Mouse (Mus musculus): ENCODE measurements around the gene 1700018B08Rik. TPM values are rescaled to one million over a fixed set of nuclear protein-coding genes. Genes with fewer than 3 reads are reported as not detected.

1700018B08Rik gene
- polyA plus RNA-seq, 1 experiment = not detected

DNA sequence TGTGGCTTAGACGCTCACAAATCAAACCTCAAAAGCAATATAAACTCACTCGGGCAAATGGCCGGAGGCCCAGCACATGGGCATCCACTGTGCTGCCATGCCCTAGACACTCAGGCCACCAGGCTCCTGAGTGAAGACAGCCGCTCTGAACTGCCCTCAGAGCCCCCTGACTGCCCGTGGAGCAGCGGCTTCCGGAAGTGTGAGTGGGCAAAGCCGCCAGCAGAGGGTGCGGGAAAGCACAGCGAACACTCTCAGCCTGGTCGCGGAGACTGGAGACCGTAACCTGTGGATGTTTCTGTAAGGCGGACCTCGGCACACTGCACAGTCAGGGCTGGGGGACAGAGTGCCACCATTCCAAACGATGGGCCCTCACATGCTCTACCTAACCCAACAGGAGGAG, 14.4 kb upstream of the 1700018B08Rik start:
- Histone ChIP-seq H3K4me1 (ENCODE audit: control insufficient read depth, insufficient read depth, low read length) (no peaks in the 10 kb centered on the region), H3K4me3 (replicated peaks; ENCODE audit: control insufficient read depth, low read depth, low read length) (no peak overlapping the region), H3K27ac (ENCODE audit: control insufficient read depth, insufficient read depth, low read depth, low read length, poor library complexity) (no peak overlapping the region)
- TF ChIP-seq CTCF (IDR thresholded peaks at IDR 0.05; ENCODE audit: control insufficient read depth, insufficient read depth, low read length) (no peak), POLR2A (IDR thresholded peaks at IDR 0.05; ENCODE audit: borderline replicate concordance, control insufficient read depth, low read depth, low read length) (no peak)
- 87% methylated on average over 16 of the region's 16 CpGs for WGBS

DNA sequence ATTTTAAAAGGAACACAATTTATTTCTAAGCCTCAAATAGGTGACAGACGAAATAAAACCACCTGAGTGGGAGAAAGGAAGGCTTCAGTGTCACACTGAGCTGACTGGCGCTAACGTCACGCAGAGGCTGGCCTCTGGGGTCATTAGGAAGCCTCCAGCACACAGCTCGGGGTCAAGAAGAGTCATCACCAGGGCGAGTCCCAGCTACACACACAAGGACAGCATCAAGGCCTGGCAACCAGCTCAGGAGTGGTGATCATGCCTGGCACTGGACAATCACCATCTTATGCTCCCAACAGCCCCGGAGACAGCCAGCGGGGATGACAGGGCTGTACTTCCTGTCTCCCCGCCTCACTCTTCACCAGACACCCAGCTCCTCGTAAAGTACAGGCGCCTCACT, 13.6 kb upstream of the 1700018B08Rik start:
- WGBS = 86% methylated on average over 11 of the region's 11 CpGs
- Histone ChIP-seq H3K4me3 (replicated peaks; ENCODE audit: control insufficient read depth, low read depth, low read length) (no peak overlapping the region), H3K27ac (ENCODE audit: control insufficient read depth, insufficient read depth, low read depth, low read length, poor library complexity) (no peak overlapping the region), H3K4me1 (ENCODE audit: control insufficient read depth, insufficient read depth, low read length) (no peaks in the 10 kb centered on the region)
- TF ChIP-seq CTCF (IDR thresholded peaks at IDR 0.05; ENCODE audit: control insufficient read depth, insufficient read depth, low read length) (no peak), POLR2A (IDR thresholded peaks at IDR 0.05; ENCODE audit: borderline replicate concordance, control insufficient read depth, low read depth, low read length) (no peak)

DNA sequence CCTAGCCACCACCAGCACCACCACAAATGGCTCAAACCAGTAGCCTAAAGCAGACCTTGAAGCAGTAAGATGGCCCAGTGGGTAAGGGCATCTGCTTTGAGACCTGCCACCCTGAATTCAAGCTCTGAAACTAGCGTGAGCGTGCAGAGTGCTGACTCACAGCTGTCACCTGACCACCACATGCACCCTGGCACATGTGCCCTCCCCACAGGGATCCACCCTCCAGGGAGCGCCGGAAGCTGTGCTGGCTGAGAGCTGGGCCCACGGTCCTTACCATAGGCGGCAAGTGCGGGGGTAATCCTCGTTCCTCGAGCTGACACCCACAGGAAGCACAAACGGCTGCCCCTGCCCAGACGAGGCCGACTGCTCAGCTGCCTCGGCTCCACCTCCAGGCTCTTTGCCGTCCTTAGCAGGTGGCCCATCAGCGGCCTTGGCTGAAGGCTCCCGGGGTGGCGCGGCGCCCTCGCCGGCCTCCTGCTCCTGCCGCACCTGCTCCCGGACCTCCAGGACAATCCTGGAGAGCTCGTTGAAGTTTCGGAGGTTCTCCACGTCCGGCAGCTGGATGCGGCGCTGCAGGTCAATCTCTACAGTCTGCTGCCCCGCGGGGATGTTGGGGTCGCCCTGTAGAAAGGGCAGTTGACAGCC, 9.8 kb upstream of the 1700018B08Rik start:
- TF ChIP-seq POLR2A (IDR thresholded peaks at IDR 0.05; ENCODE audit: borderline replicate concordance, control insufficient read depth, low read depth, low read length) = no peak
- TF ChIP-seq CTCF (IDR thresholded peaks at IDR 0.05; ENCODE audit: control insufficient read depth, insufficient read depth, low read length) = no peak
- WGBS = 93% methylated on average over 32 of the region's 32 CpGs
- no peaks in the 10 kb centered on the region for H3K4me1 ChIP-seq (ENCODE audit: control insufficient read depth, insufficient read depth, low read length)
- no peak overlapping the region for H3K4me3 ChIP-seq (replicated peaks; ENCODE audit: control insufficient read depth, low read depth, low read length)
- no peak overlapping the region for H3K27ac ChIP-seq (ENCODE audit: control insufficient read depth, insufficient read depth, low read depth, low read length, poor library complexity)

DNA sequence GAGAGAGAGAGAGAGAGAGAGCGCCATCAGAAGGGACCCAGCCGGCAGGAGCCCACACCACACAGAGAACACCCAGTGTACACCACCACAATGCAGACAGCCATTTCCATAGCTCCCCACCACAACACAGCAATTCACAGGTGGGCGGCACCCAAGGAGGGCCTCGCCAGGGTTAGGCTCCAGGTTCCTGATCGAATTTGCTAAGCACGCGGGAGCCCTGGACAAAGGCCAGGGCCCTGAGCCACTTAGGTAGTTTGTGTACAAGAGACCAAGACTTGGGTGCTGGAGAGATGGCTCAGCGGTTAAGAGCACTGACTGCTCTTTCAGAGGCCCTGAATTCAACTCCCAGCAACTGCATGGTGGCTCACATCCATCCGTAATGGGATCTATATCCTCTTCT, 8.4 kb upstream of the 1700018B08Rik start:
- TF ChIP-seq POLR2A (IDR thresholded peaks at IDR 0.05; ENCODE audit: borderline replicate concordance, control insufficient read depth, low read depth, low read length) (no peak), CTCF (IDR thresholded peaks at IDR 0.05; ENCODE audit: control insufficient read depth, insufficient read depth, low read length) (no peak)
- no peaks in the 10 kb centered on the region for H3K4me1 ChIP-seq (ENCODE audit: control insufficient read depth, insufficient read depth, low read length)
- WGBS = 88% methylated on average over 9 of the region's 9 CpGs

DNA sequence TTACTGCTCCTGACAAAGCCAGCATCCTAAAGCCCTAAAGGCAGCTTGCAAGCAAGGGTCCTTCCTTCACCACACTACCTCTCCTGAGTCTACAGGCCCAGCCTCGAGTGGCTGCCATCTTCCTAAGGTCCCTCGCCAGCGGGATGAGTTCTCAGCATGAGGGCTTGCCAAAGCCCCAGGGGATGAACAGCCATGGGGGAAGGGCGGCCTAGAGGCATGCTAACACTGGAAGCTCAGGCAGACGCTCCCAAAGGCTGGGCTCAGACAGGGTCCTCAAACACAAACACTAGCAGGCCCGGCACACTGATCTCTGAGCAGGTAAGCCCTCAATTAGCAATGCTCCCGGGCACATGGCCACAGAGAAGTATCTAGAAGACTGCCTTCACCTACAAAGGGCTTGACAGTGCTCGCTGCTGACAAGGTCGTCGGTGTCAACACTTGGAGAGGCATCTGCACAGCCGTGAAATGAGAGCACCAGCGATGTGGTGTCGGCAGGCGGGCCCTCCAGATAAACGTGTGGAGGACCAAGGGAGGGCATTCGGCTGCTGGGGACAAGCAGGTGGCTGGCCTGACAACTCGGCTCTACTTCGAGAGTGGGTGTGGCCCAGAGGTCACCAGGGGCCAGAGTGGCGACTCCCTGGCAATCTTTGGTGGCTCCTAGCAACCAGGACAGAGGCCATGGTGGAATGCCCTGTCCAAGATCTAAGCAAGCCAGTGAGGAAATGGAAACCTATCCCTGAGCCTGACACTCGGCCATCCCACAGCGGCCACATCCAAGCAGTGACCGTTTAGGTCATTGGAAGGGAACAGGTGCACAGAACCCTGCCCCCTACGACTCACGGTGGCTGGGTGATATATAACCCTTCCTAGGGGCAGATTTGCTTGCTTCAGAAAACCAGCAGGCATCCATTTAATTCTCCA, 7.2 kb upstream of the 1700018B08Rik start:
- TF ChIP-seq POLR2A (IDR thresholded peaks at IDR 0.05; ENCODE audit: borderline replicate concordance, control insufficient read depth, low read depth, low read length) (no peak), CTCF (IDR thresholded peaks at IDR 0.05; ENCODE audit: control insufficient read depth, insufficient read depth, low read length) (no peak)
- no peak overlapping the region for H3K4me3 ChIP-seq (replicated peaks; ENCODE audit: control insufficient read depth, low read depth, low read length)
- H3K27ac ChIP-seq (ENCODE audit: control insufficient read depth, insufficient read depth, low read depth, low read length, poor library complexity) = no peak overlapping the region
- no peaks in the 10 kb centered on the region for H3K4me1 ChIP-seq (ENCODE audit: control insufficient read depth, insufficient read depth, low read length)
- 87% methylated on average over 24 of the region's 24 CpGs for WGBS

More for the DNA sequence above, 8.4 kb upstream of the 1700018B08Rik start:
- Histone ChIP-seq H3K27ac (ENCODE audit: control insufficient read depth, insufficient read depth, low read depth, low read length, poor library complexity) (no peak overlapping the region), H3K4me3 (replicated peaks; ENCODE audit: control insufficient read depth, low read depth, low read length) (no peak overlapping the region)

DNA sequence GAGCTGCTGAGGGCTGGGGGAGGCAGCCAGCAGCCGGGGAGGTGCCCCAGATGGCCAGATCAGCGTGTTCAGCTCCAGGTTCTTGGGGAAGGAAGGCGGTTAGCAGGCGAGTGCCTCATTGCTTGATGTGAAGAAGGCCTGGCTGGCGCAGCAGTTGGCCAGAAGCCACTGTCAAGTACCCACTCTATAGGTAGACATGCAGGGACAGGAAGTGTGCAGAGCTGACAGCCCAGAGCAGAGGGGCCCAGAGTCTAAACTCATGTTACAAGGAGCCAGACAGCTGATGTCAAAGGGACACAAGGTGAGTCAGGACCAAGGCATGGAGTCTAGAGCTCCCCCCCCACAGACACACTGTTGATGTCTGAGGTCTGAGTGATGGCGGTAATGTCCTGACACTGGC, 5.9 kb upstream of the 1700018B08Rik start:
- Histone ChIP-seq H3K4me1 (ENCODE audit: control insufficient read depth, insufficient read depth, low read length) (no peaks in the 10 kb centered on the region), H3K4me3 (replicated peaks; ENCODE audit: control insufficient read depth, low read depth, low read length) (no peak overlapping the region), H3K27ac (ENCODE audit: control insufficient read depth, insufficient read depth, low read depth, low read length, poor library complexity) (no peak overlapping the region)
- WGBS = 82% methylated on average over 6 of the region's 6 CpGs
- no peak for TF ChIP-seq POLR2A (IDR thresholded peaks at IDR 0.05; ENCODE audit: borderline replicate concordance, control insufficient read depth, low read depth, low read length)
- no peak for TF ChIP-seq CTCF (IDR thresholded peaks at IDR 0.05; ENCODE audit: control insufficient read depth, insufficient read depth, low read length)

DNA sequence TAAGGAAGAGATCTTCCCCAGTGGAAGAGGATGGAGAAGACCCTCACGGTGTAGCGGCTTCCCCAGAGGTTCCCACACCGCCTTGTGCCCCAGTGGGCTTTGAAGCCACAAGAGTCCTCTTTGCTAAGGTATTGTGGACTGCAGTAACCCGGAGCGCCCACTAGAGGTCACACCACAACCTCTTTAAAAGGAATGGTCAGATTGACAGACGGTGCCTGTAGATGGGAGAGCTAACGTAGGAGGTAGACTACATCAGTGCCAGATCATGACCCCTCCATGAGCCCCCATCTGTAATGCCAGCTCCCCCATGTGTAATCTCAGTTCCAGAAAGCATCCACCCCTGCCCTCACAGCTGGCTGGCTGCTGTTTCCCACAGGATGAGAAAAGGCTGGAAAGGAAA, 3.0 kb upstream of the 1700018B08Rik start:
- Histone ChIP-seq H3K27ac (ENCODE audit: control insufficient read depth, insufficient read depth, low read depth, low read length, poor library complexity) (no peak overlapping the region), H3K4me3 (replicated peaks; ENCODE audit: control insufficient read depth, low read depth, low read length) (no peak overlapping the region), H3K4me1 (ENCODE audit: control insufficient read depth, insufficient read depth, low read length) (no peaks in the 10 kb centered on the region)
- WGBS = 6% methylated on average over 7 of the region's 7 CpGs
- TF ChIP-seq CTCF (IDR thresholded peaks at IDR 0.05; ENCODE audit: control insufficient read depth, insufficient read depth, low read length) (peak; percentile 77), POLR2A (IDR thresholded peaks at IDR 0.05; ENCODE audit: borderline replicate concordance, control insufficient read depth, low read depth, low read length) (no peak)

DNA sequence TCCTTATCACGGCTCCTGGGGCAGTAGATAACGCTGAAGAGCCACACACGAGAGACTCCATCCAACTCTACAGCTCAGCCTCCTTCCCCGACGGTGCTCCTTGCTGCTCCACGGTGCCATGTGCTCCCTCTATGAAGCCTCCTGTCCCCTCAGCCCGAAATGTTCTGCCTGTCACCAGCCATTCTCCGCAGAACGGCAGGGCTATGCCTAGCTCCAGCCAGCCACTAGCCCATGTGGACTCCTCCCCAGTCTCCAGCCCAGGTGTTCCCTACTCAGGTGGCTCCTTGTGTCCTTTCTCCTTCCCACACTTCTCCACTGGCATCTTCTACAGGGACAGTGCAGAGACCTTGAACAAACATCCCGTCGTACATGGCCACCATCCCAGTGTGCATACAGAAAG, 816 bp upstream of the 1700018B08Rik start:
- no peak overlapping the region for H3K27ac ChIP-seq (ENCODE audit: control insufficient read depth, insufficient read depth, low read depth, low read length, poor library complexity)
- TF ChIP-seq POLR2A (IDR thresholded peaks at IDR 0.05; ENCODE audit: borderline replicate concordance, control insufficient read depth, low read depth, low read length) = no peak
- no peak for TF ChIP-seq CTCF (IDR thresholded peaks at IDR 0.05; ENCODE audit: control insufficient read depth, insufficient read depth, low read length)
- 64% methylated on average over 11 of the region's 11 CpGs for WGBS
- H3K4me1 ChIP-seq (ENCODE audit: control insufficient read depth, insufficient read depth, low read length) = no peaks in the 10 kb centered on the region
- no peak overlapping the region for H3K4me3 ChIP-seq (replicated peaks; ENCODE audit: control insufficient read depth, low read depth, low read length)
